8 mouse cellular contexts compared by ENCODE assay signal in genomic region chr9:45042056-45042720, GRCm38 (mm10). TPM values are rescaled to one million over a fixed set of nuclear protein-coding genes. Genes with fewer than 3 reads are reported as not detected.
A peak's percentile ranks its signal among the peaks of the same experiment; 100 is the strongest.
DNase-seq lines count a peak whose midpoint lies in the region; ATAC-seq lines count a peak whose summit lies in the region.

No protein-coding gene starts in this region.

- no peak overlapping the region for H3K27ac ChIP-seq in limb, embryonic 11.5 days (replicated peaks; ENCODE audit: low read depth, low read length)
- H3K27ac ChIP-seq in neural tube, embryonic 15.5 days (replicated peaks) = no peak overlapping the region

- H3K27me3 ChIP-seq in erythroblast, embryonic 14.5 days (ENCODE audit: control insufficient read depth) = peaks cover 50% of the 10 kb centered on the region
- H3K27me3 ChIP-seq in limb, embryonic 11.5 days (ENCODE audit: control insufficient read depth, insufficient read depth, low read length) = 0 out of 2 replicates have a peak, but pooled peaks cover 5% of the 10 kb centered on the region
- H3K27me3 ChIP-seq in neural tube, embryonic 15.5 days (replicated peaks) = peaks cover 74% of the 10 kb centered on the region

- H3K4me2 ChIP-seq in limb, embryonic 11.5 days (ENCODE audit: low read depth, severe bottlenecking) = peak overlapping the region; percentile 74
- peak overlapping the region; percentile 30 for H3K4me2 ChIP-seq in neural tube, embryonic 15.5 days

- no peaks in the 10 kb centered on the region for H3K4me1 ChIP-seq in erythroblast, embryonic 14.5 days (ENCODE audit: control insufficient read depth)
- peaks cover 17% of the 10 kb centered on the region for H3K4me1 ChIP-seq in limb, embryonic 11.5 days (ENCODE audit: control insufficient read depth, insufficient read depth, low read length)
- H3K4me1 ChIP-seq in neural tube, embryonic 15.5 days = peaks cover 13% of the 10 kb centered on the region

- H3K4me3 ChIP-seq in erythroblast, embryonic 14.5 days (replicated peaks) = peak overlapping the region; percentile 45
- H3K4me3 ChIP-seq in limb, embryonic 11.5 days (ENCODE audit: low read depth, low read length) = peak overlapping the region; percentile 32
- H3K4me3 ChIP-seq in neural tube, embryonic 15.5 days (replicated peaks) = 0 out of 2 replicates have a peak overlapping the region, but pooled peaks have one; percentile 8

- H3K9me3 ChIP-seq in erythroblast, embryonic 14.5 days (ENCODE audit: control insufficient read depth, low read length) = no peaks in the 10 kb centered on the region
- no peaks in the 10 kb centered on the region for H3K9me3 ChIP-seq in limb, embryonic 11.5 days (ENCODE audit: control insufficient read depth, low read length)
- no peaks in the 10 kb centered on the region for H3K9me3 ChIP-seq in neural tube, embryonic 15.5 days (replicated peaks)

- H3K9ac ChIP-seq in limb, embryonic 11.5 days (ENCODE audit: low read length) = peak overlapping the region; percentile 56
- no peak overlapping the region for H3K9ac ChIP-seq in neural tube, embryonic 15.5 days (replicated peaks)

- peak; percentile 74 for DNase-seq in adrenal gland, postnatal 10 days
- peak; percentile 16 to 27 for DNase-seq in heart, postnatal 10 days
- DNase-seq in limb, embryonic 11.5 days (ENCODE audit: low spot score) = peak; percentile 67
- DNase-seq in layer of hippocampus, postnatal 25 days (ENCODE audit: extremely low spot score in 1 of 2, low spot score in 1 of 2) = no peak
- no peak for DNase-seq in layer of hippocampus, postnatal 14 days (ENCODE audit: low spot score in 2 of 2)

- WGBS in limb, embryonic 11.5 days = 3% methylated on average over 19 of the region's 20 CpGs
- 3% methylated on average over 20 of the region's 20 CpGs for WGBS in neural tube, embryonic 15.5 days

- intact Hi-C loops in heart, postnatal 10 days (cut with DNase I) = no loop called here

- no peaks in the 10 kb centered on the region; the same call in 1 of the 2 replicates for H3K36me3 ChIP-seq in erythroblast, embryonic 14.5 days (ENCODE audit: control insufficient read depth)
- no peaks in the 10 kb centered on the region for H3K36me3 ChIP-seq in limb, embryonic 11.5 days (ENCODE audit: control insufficient read depth, insufficient read depth, low read length)
- no peaks in the 10 kb centered on the region for H3K36me3 ChIP-seq in neural tube, embryonic 15.5 days

- no peak for ATAC-seq in erythroblast, adult 5-6 weeks (replicated peaks; ENCODE audit: low FRiP score, poor library complexity, severe bottlenecking)
- ATAC-seq in limb, embryonic 11.5 days (ENCODE audit: insufficient number of reproducible peaks, low FRiP score, low TSS enrichment, low read depth) = 0 out of 2 replicates have a peak, but pooled peaks have one; percentile 60
- ATAC-seq in neural tube, embryonic 15.5 days (ENCODE audit: low FRiP score) = no peak

RNA-seq across cellular contexts. Expression of gene Mpzl2, which starts 2.6 kb away (rescaled TPM):
- polyA plus RNA-seq in erythroblast, embryonic 14.5 days (2012) = not detected in 2 replicates
- total RNA-seq in erythroblast, adult 5-6 weeks (2015; ENCODE audit: low replicate concordance) = not detected in 2 replicates
- not detected in 2 replicates for total RNA-seq in erythroblast, adult 5-6 weeks (2017; ENCODE audit: low replicate concordance)
- total RNA-seq in adrenal gland, postnatal 10 days (2021) = 10 to 100 TPM; 15.1 to 16.4 TPM
- total RNA-seq in heart, postnatal 10 days (2021) = 1 to 10 TPM; 1.6 to 2.2 TPM
- 11.6 and 14.1 TPM in 2 replicates for polyA plus RNA-seq in limb, embryonic 11.5 days (2014; fragmentation: Nextera tagmentation; extraction: Ambion mirVana)
- 0.77 and 8.6 TPM in 2 replicates for polyA plus RNA-seq in neural tube, embryonic 15.5 days (2015; fragmentation: Nextera tagmentation; extraction: Ambion mirVana)
- total RNA-seq in layer of hippocampus, postnatal 25 days (2021) = under 1 TPM; 0.75 to 0.79 TPM
- under 1 TPM; 0.36 to 0.53 TPM for total RNA-seq in layer of hippocampus, postnatal 14 days (2021)

RNA-seq across cellular contexts. Expression of gene Mpzl3, which starts 12.8 kb away (rescaled TPM):
- not detected in 2 replicates for polyA plus RNA-seq in erythroblast, embryonic 14.5 days (2012)
- total RNA-seq in erythroblast, adult 5-6 weeks (2015; ENCODE audit: low replicate concordance) = 1.0 and 1.9 TPM in 2 replicates
- total RNA-seq in erythroblast, adult 5-6 weeks (2017; ENCODE audit: low replicate concordance) = 0.56 TPM in 1 of 2 replicates, not detected in the other
- total RNA-seq in adrenal gland, postnatal 10 days (2021) = 1 to 10 TPM; 2.9 to 4.4 TPM
- total RNA-seq in heart, postnatal 10 days (2021) = 1 to 10 TPM in 1 of 2 experiments, under 1 TPM in 1; 0.82 to 2.1 TPM
- polyA plus RNA-seq in limb, embryonic 11.5 days (2014; fragmentation: Nextera tagmentation; extraction: Ambion mirVana) = 2.3 and 2.6 TPM in 2 replicates
- polyA plus RNA-seq in neural tube, embryonic 15.5 days (2015; fragmentation: Nextera tagmentation; extraction: Ambion mirVana) = 1.00 and 2.0 TPM in 2 replicates
- total RNA-seq in layer of hippocampus, postnatal 25 days (2021) = 1 to 10 TPM; 4.3 to 5.3 TPM
- total RNA-seq in layer of hippocampus, postnatal 14 days (2021) = 1 to 10 TPM; 5.7 to 5.8 TPM

RNA-seq across cellular contexts. Expression of gene Cd3e, which starts 32.8 kb away (rescaled TPM):
- 0.02 TPM in 1 of 2 replicates, not detected in the other for polyA plus RNA-seq in erythroblast, embryonic 14.5 days (2012)
- total RNA-seq in erythroblast, adult 5-6 weeks (2015; ENCODE audit: low replicate concordance) = not detected in 2 replicates
- total RNA-seq in erythroblast, adult 5-6 weeks (2017; ENCODE audit: low replicate concordance) = 0.43 TPM in 1 of 2 replicates, not detected in the other
- 1 to 10 TPM; 6.7 to 7.3 TPM for total RNA-seq in adrenal gland, postnatal 10 days (2021)
- 1 to 10 TPM; 2.0 to 2.4 TPM for total RNA-seq in heart, postnatal 10 days (2021)
- not detected in 2 replicates for polyA plus RNA-seq in limb, embryonic 11.5 days (2014; fragmentation: Nextera tagmentation; extraction: Ambion mirVana)
- 0.19 and 57.9 TPM in 2 replicates for polyA plus RNA-seq in neural tube, embryonic 15.5 days (2015; fragmentation: Nextera tagmentation; extraction: Ambion mirVana)
- total RNA-seq in layer of hippocampus, postnatal 25 days (2021) = not detected
- not detected for total RNA-seq in layer of hippocampus, postnatal 14 days (2021)

RNA-seq across cellular contexts. Expression of gene Jaml, which starts 36.8 kb away (rescaled TPM):
- polyA plus RNA-seq in erythroblast, embryonic 14.5 days (2012) = 0.03 TPM in 1 of 2 replicates, not detected in the other
- total RNA-seq in erythroblast, adult 5-6 weeks (2015; ENCODE audit: low replicate concordance) = 2.7 and 3.1 TPM in 2 replicates
- 1.2 and 3.6 TPM in 2 replicates for total RNA-seq in erythroblast, adult 5-6 weeks (2017; ENCODE audit: low replicate concordance)
- total RNA-seq in adrenal gland, postnatal 10 days (2021) = 1 to 10 TPM in 1 of 2 experiments, under 1 TPM in 1; 0.70 to 1.8 TPM
- total RNA-seq in heart, postnatal 10 days (2021) = under 1 TPM; 0.19 to 0.30 TPM
- polyA plus RNA-seq in limb, embryonic 11.5 days (2014; fragmentation: Nextera tagmentation; extraction: Ambion mirVana) = 2.1 and 2.6 TPM in 2 replicates
- 0.32 and 1.7 TPM in 2 replicates for polyA plus RNA-seq in neural tube, embryonic 15.5 days (2015; fragmentation: Nextera tagmentation; extraction: Ambion mirVana)
- total RNA-seq in layer of hippocampus, postnatal 25 days (2021) = under 1 TPM in 1 of 2 experiments, not detected in 1; 0.32 TPM
- total RNA-seq in layer of hippocampus, postnatal 14 days (2021) = under 1 TPM; 0.24 to 0.39 TPM

Comparison
In these comparisons a context has a peak if more than half of its experiments do, and no peak if none do; other contexts are left out.
1. DNase-seq: peak in adrenal gland, postnatal 10 days (single experiment), heart, postnatal 10 days (2 of 2) and limb, embryonic 11.5 days (single experiment); none in layer of hippocampus, postnatal 25 days (0 of 2) and layer of hippocampus, postnatal 14 days (0 of 2).
2. RNA of gene Mpzl2, which starts 2.6 kb away (total RNA-seq): 15.1 to 16.4 TPM in adrenal gland, postnatal 10 days; 1.6 to 2.2 TPM in heart, postnatal 10 days, 0.75 to 0.79 TPM in layer of hippocampus, postnatal 25 days, 0.36 to 0.53 TPM in layer of hippocampus, postnatal 14 days and not detected in erythroblast, adult 5-6 weeks; every median in the first group is over 4 times any median in the second.
3. Peak in every context shown above with its lines, with median percentiles within 50 percentile points of each other: H3K4me3 ChIP-seq.